ENCODE assay signal across 26 mouse cellular contexts in the genomic region with DNA sequence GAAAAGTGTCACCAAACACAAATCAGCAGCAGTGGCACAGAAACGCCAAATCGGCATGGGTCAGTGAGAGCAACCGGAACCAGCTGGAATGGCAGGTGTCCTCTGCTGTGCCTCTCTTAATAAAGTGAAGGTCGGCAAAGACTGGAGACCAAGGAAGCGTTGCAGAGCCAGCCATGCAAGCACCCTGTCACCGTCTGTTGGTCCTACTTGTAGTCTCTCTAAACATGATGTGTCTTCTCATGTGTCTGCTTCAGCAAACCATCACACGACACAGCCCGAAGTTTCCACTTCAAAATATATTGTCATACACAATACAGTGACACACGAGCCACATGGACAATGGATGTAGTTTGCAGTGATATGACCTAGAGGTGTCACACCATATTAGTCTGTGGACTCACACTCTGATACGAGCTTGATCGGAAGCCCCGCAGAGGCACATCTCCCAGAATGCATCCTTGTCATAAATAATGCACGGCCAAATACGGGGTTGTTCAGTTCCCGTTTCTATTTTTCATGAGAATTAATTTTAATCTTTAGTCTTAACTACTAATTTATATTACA.
A peak's percentile ranks its signal among the peaks of the same experiment; 100 is the strongest.
DNase-seq lines count a peak whose midpoint lies in the region; ATAC-seq and TF ChIP-seq lines count a peak whose summit lies in the region.
"Had no signal": no experiment of that assay in that cellular context is flagged by ENCODE, and none has a peak within 500 bp of the region (broad histone marks: within the 10 kb centered on the region; RNA-seq: fewer than 3 reads in every experiment).

No protein-coding gene starts in this region.

- no peak overlapping the region for H3K4me3 ChIP-seq in kidney, postnatal 0 days (replicated peaks; ENCODE audit: low read depth, low read length)
- no peak overlapping the region for H3K4me3 ChIP-seq in midbrain, embryonic 14.5 days (replicated peaks; ENCODE audit: low read depth, low read length)
- no peak overlapping the region for H3K4me3 ChIP-seq in midbrain, embryonic 15.5 days
- H3K4me3 ChIP-seq: embryonic facial prominence, embryonic 12.5 days; embryonic facial prominence, embryonic 15.5 days; gastrocnemius, adult 2 months; heart, embryonic 12.5 days; hindbrain, embryonic 10.5 days; hindbrain, embryonic 13.5 days had no signal

- H3K27ac ChIP-seq in kidney, postnatal 0 days, result no peak overlapping the region
- H3K27ac ChIP-seq in midbrain, embryonic 14.5 days (replicated peaks; ENCODE audit: low read depth, low read length), result no peak overlapping the region
- H3K27ac ChIP-seq in midbrain, embryonic 15.5 days, result no peak overlapping the region
- H3K27ac ChIP-seq: embryonic facial prominence, embryonic 12.5 days; embryonic facial prominence, embryonic 15.5 days; gastrocnemius, adult 2 months; hindbrain, embryonic 13.5 days had no signal

- H3K9me3 ChIP-seq in kidney, postnatal 0 days (replicated peaks; ENCODE audit: low read length), result no peaks in the 10 kb centered on the region
- no peaks in the 10 kb centered on the region for H3K9me3 ChIP-seq in midbrain, embryonic 14.5 days (ENCODE audit: control insufficient read depth, low read length)
- H3K9me3 ChIP-seq in midbrain, embryonic 15.5 days, result no peaks in the 10 kb centered on the region
- H3K9me3 ChIP-seq: embryonic facial prominence, embryonic 12.5 days; embryonic facial prominence, embryonic 15.5 days; G1E; heart, embryonic 12.5 days; hindbrain, embryonic 10.5 days; hindbrain, embryonic 13.5 days had no signal

- no peaks in the 10 kb centered on the region for H3K4me1 ChIP-seq in kidney, postnatal 0 days (replicated peaks; ENCODE audit: insufficient read depth, low read length)
- H3K4me1 ChIP-seq in midbrain, embryonic 14.5 days (ENCODE audit: control insufficient read depth, insufficient read depth, low read length), result no peaks in the 10 kb centered on the region
- no peaks in the 10 kb centered on the region for H3K4me1 ChIP-seq in midbrain, embryonic 15.5 days
- H3K4me1 ChIP-seq: embryonic facial prominence, embryonic 12.5 days; embryonic facial prominence, embryonic 15.5 days; hindbrain, embryonic 13.5 days had no signal

- ATAC-seq in kidney, postnatal 0 days (replicated peaks; ENCODE audit: low FRiP score, low read depth), result no peak
- ATAC-seq in midbrain, embryonic 14.5 days (ENCODE audit: low FRiP score, low TSS enrichment), result no peak
- ATAC-seq in midbrain, embryonic 15.5 days (replicated peaks), result no peak
- ATAC-seq: forebrain, postnatal 0 days; hindbrain, embryonic 16.5 days; Patski had no signal

- DNase-seq in heart, adult 11 months, result peak; percentile 84
- no peak for DNase-seq in heart, postnatal 10 days
- DNase-seq in kidney, postnatal 0 days (ENCODE audit: low spot score), result no peak
- DNase-seq in kidney, adult 11 months, result no peak
- peak; percentile 16 for DNase-seq in midbrain, embryonic 14.5 days
- peak; percentile 54 for DNase-seq in retina, embryonic 14.5 days (ENCODE audit: low spot score)
- no peak for DNase-seq in ovary, postnatal 36 days (ENCODE audit: low spot score)
- DNase-seq: adrenal gland, adult 2 months; adrenal gland, postnatal 14 days; B cell, adult 2 months; cerebellum, adult 18-20 months; cerebellum, adult 9-10 months; cerebellum, postnatal 25 days; forebrain, postnatal 0 days; gastrocnemius, adult 2 months; gastrocnemius, postnatal 14 days; heart, adult 18-20 months had no signal

- no peak for TF ChIP-seq CTCF in kidney, postnatal 0 days (IDR thresholded peaks at IDR 0.05; ENCODE audit: low read depth)

- H3K36me3 ChIP-seq in kidney, postnatal 0 days (ENCODE audit: insufficient read depth, low read length), result no peaks in the 10 kb centered on the region
- no peaks in the 10 kb centered on the region for H3K36me3 ChIP-seq in midbrain, embryonic 14.5 days (ENCODE audit: control insufficient read depth, insufficient read depth, low read length)
- H3K36me3 ChIP-seq in midbrain, embryonic 15.5 days (replicated peaks), result no peaks in the 10 kb centered on the region
- H3K36me3 ChIP-seq: embryonic facial prominence, embryonic 12.5 days; embryonic facial prominence, embryonic 15.5 days; G1E; heart, embryonic 12.5 days; hindbrain, embryonic 10.5 days; hindbrain, embryonic 13.5 days had no signal

- no peaks in the 10 kb centered on the region for H3K27me3 ChIP-seq in kidney, postnatal 0 days (ENCODE audit: insufficient read depth, low read length)
- H3K27me3 ChIP-seq in midbrain, embryonic 14.5 days (ENCODE audit: control insufficient read depth, insufficient read depth, low read length), result no peaks in the 10 kb centered on the region
- no peaks in the 10 kb centered on the region for H3K27me3 ChIP-seq in midbrain, embryonic 15.5 days (replicated peaks)
- H3K27me3 ChIP-seq: embryonic facial prominence, embryonic 12.5 days; embryonic facial prominence, embryonic 15.5 days; heart, embryonic 12.5 days; hindbrain, embryonic 13.5 days; Patski had no signal

- no peak overlapping the region for H3K9ac ChIP-seq in kidney, postnatal 0 days (ENCODE audit: low read depth, low read length)
- no peak overlapping the region for H3K9ac ChIP-seq in midbrain, embryonic 14.5 days (replicated peaks; ENCODE audit: low read length)
- H3K9ac ChIP-seq in midbrain, embryonic 15.5 days, result no peak overlapping the region
- H3K9ac ChIP-seq: embryonic facial prominence, embryonic 12.5 days; embryonic facial prominence, embryonic 15.5 days; forebrain, postnatal 0 days; heart, embryonic 12.5 days; hindbrain, embryonic 13.5 days had no signal

- 57% methylated on average over 15 of the region's 15 CpGs for WGBS in kidney, postnatal 0 days
- 81% methylated on average over 15 of the region's 15 CpGs for WGBS in midbrain, embryonic 14.5 days
- WGBS in midbrain, embryonic 15.5 days, result 80% methylated on average over 15 of the region's 15 CpGs

- intact Hi-C loops in heart, postnatal 10 days (cut with DNase I), result no loop called here

- peak overlapping the region; percentile 12; the same call in 1 of the 2 replicates for H3K4me2 ChIP-seq in kidney, postnatal 0 days (ENCODE audit: low read length)
- H3K4me2 ChIP-seq in midbrain, embryonic 14.5 days (ENCODE audit: low read length), result no peak overlapping the region
- no peak overlapping the region for H3K4me2 ChIP-seq in midbrain, embryonic 15.5 days
- H3K4me2 ChIP-seq: embryonic facial prominence, embryonic 12.5 days; embryonic facial prominence, embryonic 15.5 days; hindbrain, embryonic 13.5 days had no signal

Comparison
In these comparisons a context has a peak if more than half of its experiments do, and no peak if none do; other contexts are left out.
1. DNase-seq: peak in heart, adult 11 months (single experiment), midbrain, embryonic 14.5 days (single experiment) and retina, embryonic 14.5 days (single experiment); none in heart, postnatal 10 days (0 of 2), kidney, postnatal 0 days (single experiment), kidney, adult 11 months (single experiment) and ovary, postnatal 36 days (single experiment).